Mouse (Mus musculus): Measurements from ENCODE around the gene Ncln.

Gene Ncln

DNA sequence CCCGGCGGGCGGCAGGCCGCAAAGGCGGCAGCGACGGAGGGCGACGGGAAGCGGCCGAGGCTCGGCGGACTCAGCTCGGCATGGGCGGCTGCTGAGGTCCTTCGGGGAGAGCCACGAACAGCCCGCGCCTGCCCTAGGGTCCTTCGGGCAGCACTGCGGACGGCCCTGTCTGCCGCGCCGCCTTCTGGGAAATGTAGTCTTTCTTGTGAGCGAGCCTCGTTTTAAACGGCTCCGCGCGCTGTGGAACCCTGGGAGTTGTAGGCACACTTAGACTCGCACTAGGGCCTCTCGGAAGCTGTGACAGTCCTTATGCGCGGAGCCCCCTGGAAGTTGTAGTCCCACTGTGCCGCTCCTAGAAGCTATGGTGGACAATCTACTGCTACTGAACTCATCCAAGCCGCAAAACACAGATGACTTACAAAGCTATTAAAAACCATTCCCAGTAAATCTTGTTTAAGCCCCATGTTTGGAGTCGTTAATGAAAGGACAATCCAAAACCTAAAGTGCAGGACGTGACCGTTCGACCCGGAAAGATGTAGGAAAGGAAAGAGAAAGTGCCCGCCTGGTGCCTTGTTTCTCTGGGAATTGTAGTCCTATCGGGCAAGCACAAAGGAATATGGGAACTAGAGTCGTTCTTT, at the start of gene Ncln:
Ncln (minus strand) TSS at position 129 of the 638 bp plus-strand sequence.
- DNase-seq (ENCODE audit: low read depth, low spot score) = peak; percentile 100

DNA sequence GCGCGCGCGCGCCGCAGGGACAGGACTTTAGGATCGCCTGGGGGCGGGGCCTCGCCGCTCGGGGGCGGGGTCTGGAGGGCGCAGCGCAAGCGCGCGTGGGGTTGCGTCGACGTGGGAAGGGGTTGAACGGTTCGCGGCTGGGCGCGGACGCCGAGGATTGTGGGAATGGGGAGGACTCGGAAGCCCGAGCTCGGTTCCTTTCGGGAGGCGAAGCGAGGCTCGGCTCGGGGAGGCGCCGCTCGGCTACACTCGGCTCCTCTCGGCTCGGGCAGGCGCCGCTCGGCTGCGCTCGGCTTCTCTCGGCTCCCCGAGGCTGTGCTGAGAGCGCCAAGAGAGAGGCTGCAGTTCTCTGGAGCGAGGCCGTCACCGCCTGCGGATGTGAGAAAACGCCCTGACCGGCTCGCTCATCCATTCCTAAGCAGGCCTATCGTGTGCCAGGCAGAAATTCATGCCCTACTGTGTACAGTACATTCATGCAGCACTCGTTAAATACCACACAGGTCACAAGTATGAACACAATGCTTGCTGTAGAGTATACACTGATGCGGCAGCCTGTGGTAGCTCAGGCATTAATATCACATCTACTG, 49.1 kb upstream of the Ncln start, which contains the start of gene Gna11:
Gna11 (minus strand) TSS at position 30 of the 587 bp plus-strand sequence.
- DNase-seq (ENCODE audit: low read depth, low spot score) = peak; percentile 99

DNA sequence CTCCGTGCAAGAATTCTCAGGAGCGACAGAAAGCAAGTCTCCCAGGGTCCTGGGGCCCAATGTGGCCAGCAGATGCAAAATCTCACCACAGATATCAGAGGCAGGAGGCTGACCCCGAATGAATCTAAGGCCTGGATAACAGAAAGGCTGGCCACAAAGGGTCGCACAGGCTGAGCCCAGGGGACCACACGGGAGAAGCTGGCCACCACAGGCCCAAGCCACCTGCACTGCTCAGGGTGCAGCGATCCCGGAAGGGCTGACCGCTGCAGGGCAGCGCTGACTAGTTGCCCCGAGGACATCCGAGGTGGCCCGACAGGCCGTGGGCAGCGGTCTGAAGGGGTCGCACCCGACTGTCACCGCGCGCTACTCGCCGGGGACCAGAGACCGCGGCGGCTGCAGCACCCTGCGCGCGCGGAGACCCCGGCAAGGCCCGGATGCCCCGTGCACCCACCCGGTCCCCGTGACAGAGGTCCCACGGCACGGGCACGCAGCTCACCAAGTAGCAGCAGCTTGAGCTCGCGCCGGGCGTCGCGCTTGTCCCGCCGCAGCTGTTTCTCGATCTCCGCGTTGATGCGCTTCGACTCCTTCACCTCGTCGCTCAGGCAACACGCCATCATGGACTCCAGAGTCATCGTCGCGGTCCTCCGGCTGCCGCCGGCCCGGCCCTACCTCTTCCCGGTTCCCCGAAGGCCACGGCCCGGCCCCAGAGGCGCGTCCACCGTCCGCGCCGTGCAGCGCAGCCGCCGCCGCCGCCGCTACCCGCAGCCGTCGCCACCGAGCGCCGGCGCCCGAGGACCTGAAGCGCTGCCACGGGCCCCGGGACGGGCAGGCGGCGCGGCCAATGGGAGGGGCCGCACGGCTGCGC, 48.3 kb upstream of the Ncln start:
- no peak for DNase-seq (ENCODE audit: low read depth, low spot score)

DNA sequence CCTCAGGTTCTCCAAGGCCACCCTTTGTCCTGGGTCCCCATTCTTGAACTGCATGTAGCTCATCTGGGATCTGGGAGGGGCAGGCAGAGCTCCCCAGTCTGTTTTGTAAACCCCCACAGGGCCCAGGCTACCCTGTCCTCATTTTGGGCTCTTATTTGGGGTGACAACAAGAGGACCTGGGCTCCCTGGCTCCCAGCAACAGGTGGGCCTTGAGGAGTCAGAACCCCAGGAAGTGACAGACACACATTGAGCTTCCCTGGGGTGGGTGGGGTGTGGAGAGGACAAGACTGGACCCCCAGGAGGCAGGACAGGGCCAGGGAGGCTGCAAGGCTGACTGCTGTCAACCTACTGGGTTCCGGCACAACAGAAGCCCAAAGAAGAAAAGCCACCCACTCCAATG, 47.4 kb upstream of the Ncln start:
- no peak for DNase-seq (ENCODE audit: low read depth, low spot score)

DNA sequence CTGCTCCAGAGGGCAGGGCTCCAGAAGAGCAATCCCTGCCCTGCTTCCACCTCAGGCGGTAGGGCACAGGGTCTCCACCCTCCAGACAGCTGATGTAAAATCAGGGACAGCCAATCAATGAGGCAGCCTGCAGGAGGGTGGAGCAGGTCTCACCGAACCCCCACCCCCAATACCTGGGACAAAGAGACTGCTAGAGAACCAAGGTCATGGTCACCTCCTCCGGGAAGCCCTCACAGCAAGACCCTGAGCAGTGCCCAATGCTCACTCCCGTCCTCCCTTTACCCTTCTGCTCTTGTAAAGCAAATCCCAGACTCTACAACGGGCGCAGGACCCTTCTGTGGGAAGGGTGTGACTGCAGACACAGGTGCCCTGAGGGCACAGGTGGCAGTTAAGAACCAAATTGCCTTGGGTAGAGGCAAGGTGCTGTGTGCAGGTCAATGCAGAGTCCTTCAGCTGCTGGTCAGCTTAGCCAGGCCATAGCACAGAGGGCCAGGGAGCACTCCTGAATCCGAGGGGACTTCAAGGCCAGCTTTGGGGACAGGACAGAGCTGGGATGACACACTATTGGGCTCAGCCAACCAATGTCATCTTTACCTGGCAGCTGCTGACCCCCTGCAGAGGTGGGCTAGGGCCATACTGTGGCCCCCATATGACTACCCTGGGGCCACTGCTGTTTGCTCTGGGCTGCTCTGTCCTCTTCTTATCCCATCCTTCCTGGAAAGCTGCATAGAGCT, 46.7 kb upstream of the Ncln start:
- no peak for DNase-seq (ENCODE audit: low read depth, low spot score)

DNA sequence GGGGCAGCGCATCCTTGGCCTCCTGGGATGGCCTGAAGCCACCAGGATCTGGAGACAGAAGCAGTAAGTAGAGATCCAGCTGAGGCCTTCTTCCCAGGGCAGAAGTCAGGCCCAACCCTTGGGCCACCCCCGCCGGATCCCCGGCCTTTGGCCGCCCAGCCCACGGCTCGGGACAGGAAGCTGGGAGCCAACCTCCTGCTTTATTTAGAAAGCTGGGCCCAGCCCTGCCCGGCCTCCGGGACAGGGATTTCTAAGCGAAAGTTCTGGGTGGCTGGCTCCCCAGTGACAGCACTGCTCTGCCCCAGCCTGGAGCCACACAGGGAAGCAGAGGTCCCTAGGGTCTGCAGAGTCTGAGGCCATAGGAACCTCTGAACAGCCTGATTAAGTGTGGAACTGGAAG, 45.6 kb upstream of the Ncln start:
- no peak for DNase-seq (ENCODE audit: low read depth, low spot score)

DNA sequence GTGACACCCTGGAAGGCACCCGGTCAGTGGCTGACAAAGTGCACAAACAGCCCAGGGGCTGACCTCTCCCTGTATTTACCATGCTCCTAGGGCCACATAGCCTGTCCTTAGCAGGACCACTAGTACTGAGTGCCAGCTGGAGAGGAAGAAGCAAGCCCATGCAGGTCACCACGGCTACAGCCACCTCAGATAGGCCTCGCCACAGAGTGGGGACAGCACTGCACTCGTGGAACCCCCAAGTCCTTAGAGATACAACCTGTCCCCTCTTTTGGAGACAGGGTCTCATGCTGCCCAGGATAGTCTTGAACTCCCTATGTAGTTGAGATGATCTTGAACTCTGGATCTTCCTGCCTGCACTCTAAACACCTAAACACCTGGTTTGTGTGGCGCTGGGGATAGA, 45.2 kb upstream of the Ncln start:
- no peak for DNase-seq (ENCODE audit: low read depth, low spot score)

DNA sequence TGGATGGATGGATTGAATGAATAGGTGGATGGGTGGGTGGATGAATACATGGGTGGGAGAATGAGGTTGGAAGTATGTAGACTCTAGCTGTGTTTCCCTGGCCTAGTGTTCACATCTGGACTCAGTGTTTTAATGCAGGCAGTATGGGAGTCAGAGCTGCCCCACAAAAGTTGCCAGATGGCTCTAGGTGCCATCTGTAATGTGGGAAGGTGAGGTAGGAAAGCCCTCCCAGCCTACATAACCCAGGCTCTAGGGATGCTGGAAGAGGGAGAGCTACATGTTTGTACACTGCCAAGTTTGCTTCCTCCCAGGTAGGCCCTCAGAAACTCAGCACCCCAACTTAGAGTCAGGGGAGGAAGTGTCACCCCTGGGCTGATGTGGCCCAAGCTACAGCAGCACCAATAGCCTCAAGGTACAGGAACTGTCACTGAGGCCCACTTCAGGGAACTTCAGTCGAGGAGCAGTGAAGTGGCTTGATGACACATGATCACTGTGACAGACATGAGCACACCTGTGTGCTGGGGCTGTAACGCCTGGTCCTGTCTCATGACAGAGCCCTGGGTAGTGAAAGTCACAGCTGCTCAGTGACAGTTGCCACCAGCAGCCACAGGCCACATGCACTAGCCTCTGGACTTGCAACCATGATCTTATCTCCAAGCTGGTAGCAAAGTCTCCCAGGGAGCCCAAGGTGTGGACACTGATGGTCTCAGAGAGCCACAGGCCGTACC, 42.3 kb upstream of the Ncln start:
- peak; percentile 72 for DNase-seq (ENCODE audit: low read depth, low spot score)

DNA sequence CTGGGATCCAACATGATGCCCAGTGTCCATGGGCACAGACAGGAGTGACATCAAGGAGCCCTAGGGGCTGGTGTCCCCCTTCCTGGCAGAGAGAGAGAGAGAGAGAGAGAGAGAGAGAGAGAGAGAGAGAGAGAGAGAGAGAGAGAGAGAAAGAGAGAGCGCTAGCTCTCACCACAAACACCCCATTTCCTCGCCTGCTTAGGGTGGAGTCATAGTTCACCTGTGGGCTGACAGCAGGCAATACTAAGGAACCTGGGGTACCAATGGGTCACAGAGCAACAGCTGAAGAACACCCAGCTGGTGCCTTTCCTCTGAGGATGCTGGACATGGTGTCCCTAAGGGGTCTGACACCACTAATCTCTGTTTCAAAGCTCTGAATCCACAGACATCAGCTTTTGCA, 41.2 kb upstream of the Ncln start:
- DNase-seq (ENCODE audit: low read depth, low spot score) = no peak

DNA sequence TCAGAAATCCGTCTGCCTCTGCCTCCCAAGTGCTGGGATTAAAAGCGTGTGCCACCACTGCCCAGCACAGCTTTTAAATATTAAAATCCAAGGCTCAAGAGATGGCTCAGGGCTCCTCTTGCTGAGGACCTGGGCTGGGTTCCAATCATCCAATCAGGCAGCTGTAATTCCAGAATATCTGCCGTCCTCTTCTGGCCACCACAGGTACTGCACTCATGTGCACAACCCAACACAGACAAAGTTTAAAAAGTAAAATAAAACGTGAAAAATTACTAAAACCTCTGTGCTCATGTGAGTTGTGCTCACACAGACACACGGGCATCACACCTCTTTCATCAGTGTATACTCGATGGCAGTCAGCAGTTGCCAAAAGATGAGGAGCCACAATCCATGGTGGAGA, 40.5 kb upstream of the Ncln start:
- peak; percentile 48 for DNase-seq (ENCODE audit: low read depth, low spot score)

DNA sequence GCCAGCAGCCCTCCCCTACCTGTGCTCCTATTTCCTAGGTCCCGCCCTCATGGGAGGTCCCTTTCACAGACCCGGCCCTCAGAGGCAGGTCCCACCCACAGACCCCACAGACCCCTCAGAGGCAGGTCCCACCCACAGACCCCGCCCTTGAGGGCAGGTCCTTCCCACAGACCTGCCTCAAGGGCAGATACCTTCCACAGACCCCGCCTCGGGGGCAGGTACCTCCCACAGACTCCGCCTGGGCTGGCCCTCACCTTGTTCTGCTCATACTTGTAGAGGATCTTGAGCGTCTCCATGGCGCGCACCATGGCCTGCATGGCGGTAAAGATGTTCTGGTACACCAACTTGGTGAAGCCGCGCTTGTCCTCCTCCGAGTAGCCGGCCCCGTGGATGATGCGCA, 38.6 kb upstream of the Ncln start:
- no peak for DNase-seq (ENCODE audit: low read depth, low spot score)

DNA sequence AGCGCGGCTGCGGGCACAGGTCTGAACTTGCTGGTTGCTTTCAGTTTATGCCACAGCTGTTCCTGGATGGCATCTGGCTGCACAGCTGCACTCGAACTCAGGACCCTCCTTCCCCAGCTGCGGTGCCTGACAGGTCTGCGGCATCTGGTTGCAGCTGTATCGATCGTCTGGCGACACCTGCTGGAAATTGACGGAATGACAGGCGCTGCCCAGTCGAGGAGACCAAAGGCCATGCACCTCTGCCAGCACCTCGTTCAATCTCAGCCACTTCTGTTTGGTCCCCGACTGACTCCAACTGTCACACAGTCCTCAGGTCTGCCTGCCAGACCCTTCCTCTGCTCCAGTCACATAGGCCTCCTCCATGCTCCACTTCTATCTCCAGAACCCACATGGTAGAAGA, 30.6 kb upstream of the Ncln start:
- DNase-seq (ENCODE audit: low read depth, low spot score) = peak; percentile 61

DNA sequence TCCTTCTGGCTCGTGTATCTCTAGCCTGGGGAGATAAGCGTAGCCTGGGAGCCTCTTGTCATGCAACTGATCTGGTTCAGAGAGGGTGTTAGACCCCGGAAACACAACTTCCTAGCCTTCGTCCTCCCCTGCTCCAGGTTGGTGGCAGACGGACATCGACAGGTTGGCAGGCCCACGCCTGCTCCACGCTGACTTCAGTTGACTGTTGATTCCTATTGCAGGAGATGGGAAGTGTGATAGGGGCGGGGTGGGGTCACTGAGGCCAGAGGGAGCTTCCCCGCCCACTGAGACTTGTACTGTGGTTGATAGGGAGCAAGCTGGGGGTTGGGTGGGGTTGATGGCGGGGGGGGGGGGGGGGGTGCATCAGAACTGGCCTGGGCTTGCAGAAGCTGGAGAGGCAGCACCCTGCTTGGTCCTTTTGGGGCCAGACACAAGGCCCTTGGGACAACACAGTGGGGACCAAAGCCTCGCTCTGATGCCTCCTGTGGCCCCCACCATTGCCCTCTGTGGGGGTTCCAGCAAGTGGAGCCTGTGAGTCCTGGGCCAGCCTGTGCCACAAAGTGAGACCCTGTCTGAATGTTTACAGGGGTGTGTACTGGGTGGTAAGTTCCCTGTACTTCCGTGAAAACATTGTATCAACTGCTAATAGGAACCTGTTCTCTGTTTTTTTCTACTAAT, 29.0 kb upstream of the Ncln start:
- DNase-seq (ENCODE audit: low read depth, low spot score) = no peak

DNA sequence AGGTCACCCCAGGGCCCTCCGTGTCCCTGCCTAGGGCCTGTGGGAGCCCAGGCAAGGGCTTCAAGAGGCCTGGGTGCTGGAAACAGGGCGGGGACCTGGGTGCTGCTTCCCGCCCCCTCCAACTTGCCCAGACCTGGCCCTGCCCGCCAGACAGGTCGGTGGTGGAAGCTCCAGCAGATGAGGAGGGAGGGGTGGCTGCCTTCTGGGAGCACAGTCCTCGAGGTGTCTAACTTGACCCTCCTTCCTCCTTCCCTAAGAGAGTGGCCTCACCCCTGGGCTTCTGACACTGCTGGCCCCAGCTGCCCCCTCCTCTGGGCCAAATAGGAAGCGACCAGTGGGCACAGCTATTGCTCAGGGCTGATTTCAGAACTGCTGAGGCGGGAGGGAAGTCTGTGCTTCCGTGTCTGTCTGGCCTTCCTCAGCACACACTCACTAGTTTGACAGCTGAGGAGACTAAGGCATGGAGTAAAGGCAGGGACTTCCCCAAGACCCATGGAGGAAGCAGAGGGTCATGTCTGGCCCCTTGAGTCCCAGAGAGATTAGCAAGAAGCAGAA, 27.9 kb upstream of the Ncln start, which contains the start of gene Gna15:
Gna15 (minus strand) TSS at position 175 of the 555 bp plus-strand sequence.
- peak; percentile 62 for DNase-seq (ENCODE audit: low read depth, low spot score)

DNA sequence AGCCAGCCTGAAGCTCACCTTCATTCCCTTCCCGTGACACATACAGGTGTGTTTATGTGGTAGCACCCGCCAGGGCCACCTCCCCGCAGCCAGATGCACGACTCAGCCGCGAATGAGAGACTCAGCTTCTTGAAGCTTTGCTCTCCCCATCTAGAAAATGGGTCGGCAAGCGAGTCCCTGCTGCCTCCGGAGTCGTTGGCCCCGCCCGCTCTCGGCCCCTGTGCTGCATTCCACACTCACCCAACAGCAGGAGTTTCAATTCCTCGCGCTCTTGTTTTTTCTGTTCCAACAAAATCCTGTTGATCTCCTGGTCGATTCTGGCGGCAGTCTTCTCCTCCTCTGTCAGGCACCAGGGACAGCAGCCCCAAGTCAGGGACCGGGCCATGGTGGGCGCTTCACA, 27.4 kb upstream of the Ncln start:
- no peak for DNase-seq (ENCODE audit: low read depth, low spot score)

DNA sequence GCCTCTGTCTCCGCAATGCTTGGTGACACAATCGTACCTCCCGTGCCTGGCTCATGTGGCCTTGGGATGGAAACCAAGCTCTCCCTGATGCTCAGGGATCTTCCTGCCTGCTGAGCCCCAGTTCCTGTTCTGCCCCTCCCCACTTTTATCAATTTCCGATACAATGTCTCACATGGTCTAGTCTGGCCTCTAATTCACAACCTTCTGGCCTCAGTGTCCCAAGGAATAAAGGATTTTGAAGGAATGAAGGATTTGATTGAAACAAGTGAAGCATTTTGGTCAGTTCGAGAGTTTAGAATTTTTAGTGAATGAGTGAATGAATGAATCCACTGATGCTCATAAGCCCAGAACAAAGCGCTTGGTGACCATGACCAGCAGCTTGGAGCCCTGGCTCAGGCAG, 26.9 kb upstream of the Ncln start:
- DNase-seq (ENCODE audit: low read depth, low spot score) = no peak

DNA sequence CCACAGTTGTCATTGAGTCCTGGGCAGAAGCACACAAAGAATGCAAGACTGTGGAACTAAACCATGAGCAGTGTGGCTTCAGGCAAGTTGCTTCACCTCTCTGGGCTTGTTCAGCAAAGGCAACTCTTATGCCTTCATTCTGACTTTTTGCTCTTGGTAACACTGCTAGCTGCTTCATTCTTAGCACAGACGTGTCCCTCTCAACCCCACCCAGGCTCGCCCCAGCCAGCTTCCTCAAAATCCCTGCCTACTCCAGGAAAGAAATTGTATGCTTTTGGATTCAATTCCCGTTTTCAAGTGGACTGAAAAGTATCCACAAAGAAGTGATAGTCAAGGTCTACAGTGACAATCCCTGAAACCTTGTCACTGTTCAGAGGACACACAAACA, 23.8 kb upstream of the Ncln start:
- DNase-seq (ENCODE audit: low read depth, low spot score) = no peak

DNA sequence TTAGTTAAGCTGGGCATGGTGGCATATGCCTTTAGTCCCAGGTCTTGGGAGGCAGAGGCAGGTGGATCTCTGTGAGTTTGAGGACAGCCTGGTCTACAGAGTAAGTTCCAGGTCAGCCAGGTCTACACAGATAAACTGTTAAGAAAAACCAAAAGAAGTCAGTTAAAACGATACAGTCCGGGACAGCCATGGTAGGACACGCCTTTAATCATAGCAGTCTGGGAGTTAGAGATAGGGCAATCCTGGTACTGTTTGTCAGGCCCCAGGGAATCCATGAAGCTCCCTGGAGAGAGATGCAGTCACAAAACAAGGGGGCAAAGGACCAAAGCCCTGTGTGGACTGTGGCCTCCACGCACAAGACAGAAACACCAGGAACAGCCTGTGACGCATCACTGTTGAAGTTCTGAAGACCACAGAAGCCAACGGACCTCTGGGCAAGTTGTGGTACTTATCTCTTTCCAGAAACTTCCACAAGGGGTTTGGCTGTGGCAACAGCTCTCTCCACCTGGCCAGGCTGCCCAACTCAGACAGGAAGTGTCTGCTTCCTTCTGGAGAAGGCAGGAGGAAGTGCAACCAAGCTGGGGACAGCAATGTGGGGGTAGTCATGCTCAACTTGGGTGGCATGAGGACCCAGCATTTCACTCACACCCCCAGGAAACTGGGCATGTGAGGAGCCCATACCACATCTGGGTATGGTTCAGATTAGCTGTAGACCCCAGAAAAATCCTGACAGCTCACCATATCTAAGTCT, 23.2 kb upstream of the Ncln start:
- DNase-seq (ENCODE audit: low read depth, low spot score) = peak; percentile 42

DNA sequence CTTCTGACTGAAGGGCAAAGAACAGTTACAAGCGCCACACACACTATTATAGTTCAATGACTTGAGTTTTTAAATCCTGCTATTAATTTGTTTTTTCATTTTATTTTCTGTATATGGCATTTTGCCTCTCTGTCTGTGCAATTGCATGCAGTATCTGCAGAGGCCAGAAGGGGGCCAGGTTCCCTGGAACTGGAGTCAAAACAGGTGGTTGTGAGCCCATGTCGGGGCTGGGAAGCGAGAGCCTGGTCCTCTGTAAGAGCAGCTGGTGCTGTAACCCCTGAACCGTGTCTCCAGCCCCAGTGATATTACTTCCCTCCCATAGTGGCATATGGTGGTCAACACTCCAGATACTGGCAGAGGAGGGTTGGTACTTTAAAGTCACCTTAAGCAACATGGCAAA, 22.4 kb upstream of the Ncln start:
- peak; percentile 73 for DNase-seq (ENCODE audit: low read depth, low spot score)

DNA sequence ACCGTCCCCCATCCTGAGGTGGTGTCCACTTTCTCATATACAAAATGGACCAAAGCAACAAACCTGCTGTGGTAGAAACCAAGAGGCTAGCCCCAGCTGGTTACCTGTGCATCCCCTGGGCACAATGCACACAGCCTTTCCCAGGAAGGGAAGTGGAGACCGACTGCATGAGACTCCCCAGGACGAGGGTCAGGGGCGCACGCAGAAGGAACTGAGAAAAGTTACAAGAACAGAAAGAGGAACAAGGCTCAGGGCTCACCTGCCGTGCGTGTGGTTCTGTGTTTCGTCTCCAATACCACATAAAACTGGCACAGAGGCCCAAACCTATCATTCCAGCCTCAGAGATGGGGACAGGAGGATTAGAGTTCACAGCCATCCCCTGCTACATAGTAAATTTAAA, 21.0 kb upstream of the Ncln start:
- no peak for DNase-seq (ENCODE audit: low read depth, low spot score)

All from brain, adult 2 months (tissue).